Mouse (Mus musculus) heart, postnatal 0 days (tissue): ENCODE results near the gene Gm4858.

Experiments used
- CTCF ChIP-seq: IDR thresholded peaks from 2 replicates; pipeline ENCODE4 v1.5.1; 2016; ENCODE audit warnings: antibody characterized with exemption, control low read depth, low read depth
- EP300 ChIP-seq: IDR thresholded peaks from 2 replicates; pipeline ENCODE4 v1.6.1; 2016; ENCODE audit warnings: antibody characterized with exemption, low read depth

DNA sequence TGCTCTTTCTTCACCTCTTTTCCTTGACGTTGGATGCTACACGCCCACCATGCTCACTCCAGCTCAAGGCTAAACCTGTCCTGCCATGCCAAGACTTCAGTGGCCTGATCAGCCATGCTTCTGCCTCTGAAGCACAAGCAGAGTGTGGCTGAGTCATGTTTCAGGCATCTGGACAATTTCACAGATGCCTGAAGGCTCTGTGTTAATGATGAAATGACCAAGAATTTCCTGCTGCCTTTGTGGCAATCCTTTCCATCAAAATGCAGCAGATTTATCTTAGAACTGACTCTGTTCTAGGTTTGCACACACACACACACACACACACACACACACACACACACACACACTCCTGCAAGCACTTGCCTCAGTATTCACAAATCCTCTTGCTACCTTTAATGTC lies 43.1 kb upstream of the Gm4858 start:
- TF ChIP-seq EP300 = no peak
- no peak for TF ChIP-seq CTCF
